Mouse (Mus musculus) liver, adult 2 months (tissue): ENCODE data around the gene Tent5c. TPM values are rescaled to one million over a fixed set of nuclear protein-coding genes. Genes with fewer than 3 reads are reported as not detected.
A peak's percentile ranks its signal among the peaks of the same experiment; 100 is the strongest.

Source experiments
- DNase-seq: peaks from one replicate; pipeline ENCODE4 v3.0.0-alpha.2; 2011; ENCODE audit warnings: low read depth, low spot score; ENCODE audit errors: extremely low read depth
- H3K27ac ChIP-seq: fragments of 200-500 bp; replicated peaks from 2 replicates; pipeline ENCODE4 v1.5.1; 2012; ENCODE audit warnings: low read depth, mild to moderate bottlenecking, control low read depth, inconsistent platforms, low read length; ENCODE audit not compliant: insufficient read depth
- H3K27me3 ChIP-seq: fragments of 200-500 bp; 2 replicates; pipeline ENCODE4 v1.6.1; 2012; ENCODE audit warnings: mild to moderate bottlenecking, moderate library complexity, low read length, inconsistent platforms; ENCODE audit not compliant: control insufficient read depth, insufficient read depth
- H3K36me3 ChIP-seq: fragments of 200-500 bp; 2 replicates; pipeline ENCODE4 v1.6.1; 2012; ENCODE audit warnings: low read length, inconsistent platforms; ENCODE audit not compliant: control insufficient read depth, insufficient read depth
- H3K4me1 ChIP-seq: fragments of 200-500 bp; 2 replicates; pipeline ENCODE4 v1.6.1; 2011; ENCODE audit warnings: low read length; ENCODE audit not compliant: control insufficient read depth, insufficient read depth
- H3K4me3 ChIP-seq: fragments of 200-500 bp; 2 replicates; pipeline ENCODE4 v1.5.1; 2011; ENCODE audit warnings: low read depth, mild to moderate bottlenecking, control low read depth, low read length, moderate library complexity; ENCODE audit not compliant: insufficient read depth
- H3K79me2 ChIP-seq: fragments of 200-500 bp; 2 replicates; pipeline ENCODE4 v1.6.1; 2012; ENCODE audit warnings: inconsistent platforms, mild to moderate bottlenecking, low read length, moderate library complexity; ENCODE audit not compliant: control insufficient read depth, insufficient read depth
- H3K9ac ChIP-seq: fragments of 200-500 bp; 2 replicates; pipeline ENCODE4 v1.6.1; 2012; ENCODE audit warnings: low read depth, mild to moderate bottlenecking, control low read depth, inconsistent platforms, low read length
- CTCF ChIP-seq: fragments of 200-500 bp; IDR thresholded peaks from 2 replicates; pipeline ENCODE4 v1.5.1; 2011; ENCODE audit warnings: low read depth, low read length, control low read depth
- POLR2A ChIP-seq: fragments of 200-500 bp; IDR thresholded peaks from 2 replicates; pipeline ENCODE4 v1.6.1; 2011; ENCODE audit warnings: low read length, control low read depth; ENCODE audit not compliant: insufficient read depth; ENCODE audit errors: extremely low read depth
- WGBS: fragments of 180-500 bp; shearing (Covaris S2); methylation state at CpG from one replicate; pipeline ENCODE4 v1.1.7; 2018; 5-methylcytosine and 5-hydroxymethylcytosine counted together
- polyA plus RNA-seq: library from polyadenylated mRNA; depleted of rRNA; stranded (reverse); fragments of >200 nt; gene quantifications from 2 replicates; pipeline ENCODE4 v1.2.3, GENCODE M21; 2012
- total RNA-seq: library from RNA; depleted of rRNA; stranded (reverse); fragments of >200 nt; gene quantifications from 2 replicates; pipeline ENCODE4 v1.2.3, GENCODE M21; 2014

Tent5c gene
- total and polyA plus RNA-seq, 2 experiments = 3.1 to 6.7 TPM

DNA sequence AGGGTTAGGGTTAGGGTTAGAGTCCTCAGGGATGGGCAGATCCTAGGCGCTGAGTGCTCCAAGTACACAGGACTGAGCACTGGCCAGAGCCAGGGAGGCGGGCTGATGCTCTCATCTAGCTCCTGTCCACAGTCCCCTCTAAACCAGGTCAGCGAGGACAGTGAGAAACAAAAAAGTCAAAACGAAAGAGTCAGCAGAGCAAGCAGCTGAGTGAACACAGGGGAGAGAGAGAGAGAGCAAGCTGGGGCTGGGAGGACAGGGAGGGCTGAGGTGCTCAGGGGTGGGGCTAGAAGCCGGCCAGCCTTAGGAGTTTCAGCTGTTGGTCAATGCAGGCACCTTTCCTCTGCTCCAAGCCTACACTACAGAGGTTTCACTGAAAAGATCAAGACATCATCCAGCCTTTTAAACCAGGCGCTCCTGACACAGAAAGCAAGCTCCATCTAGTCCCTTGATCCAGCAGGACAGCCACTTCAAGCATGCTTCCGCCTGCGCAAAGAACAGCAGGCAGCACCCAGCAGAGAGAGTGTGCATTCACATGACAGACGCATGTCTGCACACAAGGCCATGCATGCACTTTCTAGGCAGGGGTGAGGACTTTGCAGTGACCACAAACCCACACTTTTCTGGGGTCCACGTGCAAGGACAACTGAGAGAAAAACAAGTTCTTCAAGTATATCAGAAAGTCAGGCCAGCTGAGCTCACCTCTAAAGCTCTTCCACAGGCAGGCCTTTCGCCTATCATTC, 3.6 kb downstream of the Tent5c start:
- Histone ChIP-seq H3K9ac (no peak overlapping the region), H3K4me1 (peaks cover 11% of the 10 kb centered on the region; the same call in 1 of the 2 replicates), H3K27me3 (no peaks in the 10 kb centered on the region), H3K36me3 (no peaks in the 10 kb centered on the region), H3K4me3 (no peak overlapping the region), H3K79me2 (no peaks in the 10 kb centered on the region; the same call in 1 of the 2 replicates), H3K27ac (no peak overlapping the region; the same call in 1 of the 2 replicates)
- 61% methylated on average over 11 of the region's 11 CpGs for WGBS
- no peak for TF ChIP-seq CTCF
- TF ChIP-seq POLR2A = no peak
- DNase-seq = peak; percentile 75

DNA sequence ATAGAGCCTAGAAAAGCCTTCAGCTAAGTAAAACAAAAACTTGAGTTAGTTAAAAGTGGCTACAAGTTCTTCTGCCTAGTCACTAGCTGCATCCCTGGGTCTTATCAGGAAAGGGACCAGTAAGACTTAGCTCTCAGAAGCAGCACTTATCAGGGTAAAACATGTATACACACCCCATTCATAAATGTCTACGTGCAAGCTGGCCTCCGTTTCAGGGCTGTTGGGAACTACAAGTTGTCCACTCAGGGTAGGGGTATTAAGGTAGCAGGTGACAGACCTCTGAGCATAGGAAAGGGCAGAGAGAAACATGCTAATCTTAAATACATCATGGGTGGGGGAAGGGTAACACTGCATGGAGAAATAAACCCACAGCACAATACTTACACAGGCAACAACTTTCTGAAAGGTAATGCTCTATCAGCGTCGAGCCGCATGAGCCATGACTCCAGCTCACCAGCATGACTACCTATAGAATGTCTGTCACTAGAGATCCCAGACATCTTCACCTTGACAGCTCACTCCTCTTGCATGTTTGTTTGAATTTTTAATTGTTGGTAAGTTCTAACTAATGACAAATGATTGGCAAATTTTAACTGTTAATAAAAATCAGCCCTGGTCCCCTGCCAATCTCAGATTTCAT, 6.0 kb downstream of the Tent5c start:
- Histone ChIP-seq H3K4me3 (no peak overlapping the region), H3K27ac (no peak overlapping the region), H3K79me2 (no peaks in the 10 kb centered on the region; the same call in 1 of the 2 replicates), H3K27me3 (no peaks in the 10 kb centered on the region), H3K36me3 (no peaks in the 10 kb centered on the region), H3K4me1 (peaks cover 7% of the 10 kb centered on the region; the same call in 1 of the 2 replicates), H3K9ac (no peak overlapping the region)
- no peak for DNase-seq
- WGBS = 94% methylated on average over 5 of the region's 5 CpGs
- no peak for TF ChIP-seq CTCF
- TF ChIP-seq POLR2A = no peak

DNA sequence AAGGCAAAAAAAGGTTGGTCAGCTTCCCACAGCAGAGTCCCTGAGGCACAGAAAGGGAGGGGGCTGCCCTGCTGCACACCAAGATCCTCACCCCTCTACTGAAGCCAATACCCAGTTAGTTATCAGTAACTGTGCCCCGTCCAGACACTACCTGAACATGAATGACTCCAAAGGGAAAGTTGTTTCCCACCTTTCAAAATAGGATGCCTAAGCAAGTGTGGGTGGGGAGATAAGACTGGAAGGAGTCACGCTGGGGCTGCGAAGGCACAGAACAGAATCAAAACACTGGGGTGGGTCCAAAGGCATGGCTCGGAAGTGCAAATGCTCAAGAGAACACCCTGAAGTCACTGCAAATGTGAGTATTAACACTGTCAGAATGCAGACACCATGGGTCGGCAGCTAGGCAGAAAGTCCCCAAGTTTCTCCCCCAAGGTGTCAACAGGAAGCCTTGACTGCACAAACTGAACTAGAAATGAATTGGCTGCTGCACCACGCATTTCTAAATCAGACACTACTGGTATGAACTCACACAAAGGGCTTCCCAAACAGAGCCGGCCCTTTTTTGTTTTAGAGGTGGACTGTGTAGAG, 6.7 kb downstream of the Tent5c start:
- Histone ChIP-seq H3K4me1 (peaks cover 3% of the 10 kb centered on the region; the same call in 1 of the 2 replicates), H3K4me3 (no peak overlapping the region), H3K36me3 (no peaks in the 10 kb centered on the region), H3K79me2 (no peaks in the 10 kb centered on the region; the same call in 1 of the 2 replicates), H3K27me3 (no peaks in the 10 kb centered on the region), H3K27ac (no peak overlapping the region), H3K9ac (no peak overlapping the region)
- no peak for TF ChIP-seq CTCF
- TF ChIP-seq POLR2A = no peak
- 76% methylated on average over 7 of the region's 7 CpGs for WGBS
- no peak for DNase-seq

DNA sequence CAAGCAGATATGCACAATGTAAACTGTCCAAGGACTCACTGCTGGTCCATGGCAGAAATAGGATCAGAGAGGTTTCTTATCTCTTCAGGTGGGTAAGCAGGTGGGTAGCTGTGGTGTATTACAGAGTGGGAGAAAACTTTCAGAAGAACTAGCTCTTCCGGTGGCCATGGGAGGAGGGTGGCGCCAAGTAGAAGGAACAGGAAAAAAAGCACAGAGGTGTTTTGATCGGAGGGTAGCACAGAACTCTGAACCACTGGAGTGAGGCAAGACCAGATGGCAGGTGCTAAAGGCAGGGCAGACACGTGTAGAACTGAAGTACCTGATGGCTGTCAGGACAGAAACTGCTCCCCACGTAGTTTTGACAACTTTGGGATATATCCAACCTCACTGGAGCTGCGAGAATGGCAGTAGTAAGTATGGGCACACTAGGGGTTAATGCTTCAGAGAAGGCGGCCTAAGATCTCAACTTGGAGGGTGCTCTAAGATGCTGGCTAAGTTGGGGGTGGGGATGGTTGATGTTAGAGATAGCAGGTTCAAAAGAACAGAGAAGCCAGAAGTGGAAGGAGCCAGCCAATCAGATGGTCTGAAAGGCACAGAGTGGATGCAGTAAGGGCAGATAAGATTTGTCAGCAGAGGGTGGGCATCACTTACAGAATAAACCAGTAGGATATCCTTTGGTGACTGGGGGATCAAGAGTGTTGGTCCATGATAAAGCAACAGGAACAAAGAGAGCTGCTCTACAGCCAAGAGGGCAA, 8.7 kb downstream of the Tent5c start:
- 85% methylated on average over 7 of the region's 7 CpGs for WGBS
- H3K27ac ChIP-seq = no peak overlapping the region
- H3K27me3 ChIP-seq = no peaks in the 10 kb centered on the region
- no peak overlapping the region for H3K4me3 ChIP-seq
- no peaks in the 10 kb centered on the region for H3K36me3 ChIP-seq
- no peaks in the 10 kb centered on the region for H3K4me1 ChIP-seq
- no peak for DNase-seq
- H3K9ac ChIP-seq = no peak overlapping the region
- no peaks in the 10 kb centered on the region; the same call in 1 of the 2 replicates for H3K79me2 ChIP-seq
- TF ChIP-seq CTCF (no peak), POLR2A (no peak)

DNA sequence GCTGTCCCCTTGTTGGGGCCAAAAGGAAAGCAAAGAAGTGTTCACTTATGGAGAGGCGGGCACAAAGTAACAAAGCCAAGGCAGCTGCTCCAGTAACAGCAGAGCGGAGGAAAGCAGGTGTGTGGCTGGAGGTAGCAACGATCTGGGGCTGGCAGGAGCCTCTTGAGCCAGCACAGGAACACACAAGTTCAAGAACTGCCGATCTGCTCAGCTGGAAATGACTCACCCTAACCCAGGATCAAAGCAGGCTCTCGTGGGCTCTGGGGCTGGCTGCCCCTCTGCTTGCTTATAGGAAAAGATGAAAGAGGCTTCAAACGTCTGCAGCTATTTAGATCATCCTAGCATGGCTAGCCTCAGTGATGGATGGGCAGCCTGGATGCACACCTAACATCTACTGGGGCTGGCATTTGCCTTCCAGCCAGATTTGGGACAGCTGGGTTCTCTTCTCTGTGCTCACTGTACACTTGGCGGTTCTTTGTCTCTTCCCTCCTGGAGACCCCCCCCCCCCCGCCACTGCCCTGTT, 14.1 kb downstream of the Tent5c start:
- TF ChIP-seq POLR2A = no peak
- no peak for TF ChIP-seq CTCF
- H3K27ac ChIP-seq = no peak overlapping the region
- DNase-seq = no peak
- no peaks in the 10 kb centered on the region for H3K36me3 ChIP-seq
- 74% methylated on average over 8 of the region's 8 CpGs for WGBS
- no peak overlapping the region for H3K4me3 ChIP-seq
- H3K4me1 ChIP-seq = no peaks in the 10 kb centered on the region
- no peaks in the 10 kb centered on the region for H3K79me2 ChIP-seq
- H3K27me3 ChIP-seq = no peaks in the 10 kb centered on the region
- no peak overlapping the region for H3K9ac ChIP-seq
